Mouse (Mus musculus): Measurements from ENCODE around the gene Ap1s3. TPM values are rescaled to one million over a fixed set of nuclear protein-coding genes. Genes with fewer than 3 reads are reported as not detected.
"Not testable (repeated sequence)": the region's sequence is repeated elsewhere in the genome, so short reads cannot be mapped to it uniquely, and the experiment has no call there.

Gene Ap1s3
- polyA plus RNA-seq, 3 experiments from 2014 or later: 1.8 to 3.5 (median 3.0) TPM

DNA sequence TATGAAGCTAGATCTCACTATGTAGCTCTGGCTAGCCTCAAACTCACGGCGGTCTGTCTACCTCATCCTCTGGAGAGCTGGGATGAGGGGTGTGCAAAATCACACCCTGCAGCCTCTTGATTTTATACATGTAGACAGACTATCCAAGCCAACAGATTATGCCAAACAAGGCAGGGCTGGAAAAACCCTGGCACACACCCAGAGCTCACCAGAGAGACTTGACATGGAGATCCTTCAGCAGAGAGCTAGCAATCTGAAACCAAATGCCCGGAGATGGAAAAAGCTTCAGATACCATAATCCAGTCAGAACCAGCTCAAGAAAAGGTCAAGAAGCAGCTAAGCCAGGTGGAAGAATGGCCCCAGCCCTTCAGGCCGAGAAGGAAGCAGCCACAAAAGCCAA lies 6.9 kb downstream of the Ap1s3 start:
- ATAC-seq: no peak

DNA sequence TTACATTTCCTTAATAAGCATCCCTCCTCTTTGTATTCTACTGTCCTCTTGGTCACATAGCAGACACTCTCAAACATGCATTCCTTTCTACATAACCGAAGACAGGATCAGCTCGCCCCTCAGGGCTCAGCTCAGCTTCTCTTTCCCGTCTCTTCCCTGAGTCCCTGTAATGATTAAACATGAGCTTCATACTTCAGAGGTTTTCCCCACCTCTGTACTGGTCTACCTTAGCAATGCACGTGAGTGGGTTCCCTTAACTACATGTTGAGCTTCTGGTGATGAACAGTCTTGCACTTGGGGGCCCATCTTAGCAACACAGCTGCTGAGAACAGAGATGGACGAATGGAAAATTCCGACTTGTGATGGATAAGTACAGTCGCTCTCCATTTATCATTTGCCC lies 12.2 kb downstream of the Ap1s3 start:
- ATAC-seq: no peak

DNA sequence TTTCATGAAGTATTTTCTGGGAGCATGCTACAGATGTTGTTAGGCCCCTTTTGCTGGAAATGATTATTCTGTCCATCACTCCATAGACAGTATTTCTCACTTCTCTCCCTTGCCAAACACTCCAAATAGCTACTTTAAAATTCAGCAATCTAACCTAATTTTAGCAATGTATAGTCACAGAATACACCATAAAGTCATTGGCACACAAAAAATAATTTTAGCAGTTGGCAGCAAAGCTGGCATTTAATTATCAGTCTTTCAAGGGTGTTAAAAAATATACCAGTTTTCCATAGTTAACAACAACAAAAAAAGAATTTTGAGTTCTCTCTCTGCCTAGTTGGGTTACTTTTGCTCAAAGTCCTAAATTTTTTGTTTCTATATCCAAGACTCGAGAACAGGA lies 14.4 kb downstream of the Ap1s3 start:
- no peak for ATAC-seq

DNA sequence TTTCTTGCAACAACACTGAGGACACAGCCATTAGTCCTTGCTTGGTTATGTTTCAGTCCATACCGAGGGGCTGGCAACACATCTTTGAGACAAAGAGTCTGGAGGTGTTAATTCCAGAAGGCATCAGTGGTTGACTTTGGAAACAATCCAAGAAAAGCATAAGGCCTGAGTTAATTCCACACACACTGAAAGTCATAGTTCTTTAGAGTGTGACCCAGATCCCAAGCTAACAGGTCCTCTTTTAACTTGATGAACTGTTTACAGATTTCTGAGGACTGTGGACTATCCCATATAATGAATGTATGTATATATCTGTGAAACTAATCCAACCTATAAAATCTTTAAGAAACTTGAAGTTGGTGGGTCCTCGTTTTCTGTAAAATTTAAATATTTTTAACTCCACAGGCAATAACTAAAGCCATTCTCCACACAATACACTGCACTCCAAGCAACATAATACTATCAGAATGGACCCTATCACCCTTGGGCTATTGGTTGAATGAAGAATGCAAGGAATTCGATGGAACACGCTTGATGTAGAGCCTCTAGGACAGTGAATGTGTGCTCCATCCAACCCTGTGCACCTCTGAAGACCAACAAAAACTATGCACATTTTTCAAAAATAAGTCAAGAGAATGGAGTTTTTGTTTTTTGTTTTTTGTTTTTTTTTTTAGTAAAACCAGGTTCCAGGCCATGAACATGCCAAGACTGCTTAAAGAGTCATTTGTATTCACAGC lies 15.8 kb downstream of the Ap1s3 start:
- no peak for ATAC-seq

DNA sequence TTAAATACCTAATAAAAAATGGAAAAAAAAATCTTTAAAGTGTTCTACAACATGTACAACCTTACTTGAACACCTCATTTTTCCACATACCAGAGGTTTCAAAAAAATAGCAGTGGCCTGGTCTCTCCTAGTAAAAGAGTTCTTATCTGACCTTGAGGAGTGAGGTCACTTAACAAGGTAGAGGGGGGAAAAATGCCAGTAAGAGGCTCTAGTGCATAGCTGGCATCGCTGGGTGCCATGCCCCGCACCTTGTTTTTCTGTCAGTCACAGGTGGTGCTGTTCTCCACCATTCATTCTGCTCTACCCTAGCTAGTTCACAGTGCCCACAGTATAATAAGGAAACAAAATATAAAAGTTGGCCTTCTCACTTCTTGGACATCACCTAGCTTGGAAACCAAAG lies 16.8 kb downstream of the Ap1s3 start:
- no peak for ATAC-seq

DNA sequence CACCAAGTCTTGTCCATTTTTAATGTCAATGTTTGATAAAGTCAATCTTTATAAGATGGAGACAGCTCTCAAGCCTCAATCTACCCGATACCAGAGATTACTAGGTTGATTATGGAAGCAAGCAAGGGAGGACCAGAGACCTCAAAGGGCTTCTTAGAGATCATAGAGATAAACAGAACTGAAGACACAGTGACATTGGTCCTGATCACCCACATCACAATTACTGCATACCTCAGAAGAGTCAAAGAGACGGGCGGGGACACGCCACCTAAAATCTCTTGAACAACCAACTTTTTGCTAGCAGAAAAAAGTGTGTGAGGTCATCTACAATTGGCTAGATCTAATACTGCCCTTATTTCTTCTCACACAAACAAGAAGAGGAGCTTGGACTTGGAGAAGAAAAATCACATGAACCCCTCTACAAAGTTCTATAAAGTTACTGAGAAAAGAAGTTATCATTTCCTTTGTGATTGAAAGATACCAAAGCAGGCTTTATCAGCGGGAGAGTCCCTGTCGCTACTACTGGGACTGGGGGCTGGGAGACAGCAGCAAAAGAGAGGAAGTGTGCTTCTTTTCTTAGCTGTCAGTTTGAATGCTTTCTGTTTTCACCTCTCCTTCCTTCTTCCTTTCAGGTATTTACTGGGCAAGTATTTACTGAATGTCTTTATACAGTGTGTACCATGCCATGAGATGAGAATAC lies 28.2 kb downstream of the Ap1s3 start:
- ATAC-seq: peak; percentile 77

DNA sequence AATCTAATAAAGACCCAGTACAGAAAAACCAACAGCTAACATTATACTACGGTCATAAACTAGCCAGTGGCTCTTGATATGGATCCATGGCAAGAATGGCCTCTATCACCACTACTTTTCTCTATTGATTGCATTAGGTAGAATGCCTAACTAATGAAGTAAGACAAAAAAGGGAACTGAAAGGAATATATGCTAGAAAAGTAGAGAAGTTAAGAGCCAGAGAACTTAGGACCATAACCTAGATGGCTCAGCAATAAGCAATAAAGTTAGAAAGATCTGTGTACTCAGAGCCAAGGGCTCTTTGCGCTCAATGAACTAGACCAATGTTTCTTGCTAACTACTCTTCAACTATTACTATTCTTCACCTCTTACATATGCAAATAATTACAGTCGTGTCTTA lies 29.1 kb downstream of the Ap1s3 start:
- ATAC-seq: no peak

DNA sequence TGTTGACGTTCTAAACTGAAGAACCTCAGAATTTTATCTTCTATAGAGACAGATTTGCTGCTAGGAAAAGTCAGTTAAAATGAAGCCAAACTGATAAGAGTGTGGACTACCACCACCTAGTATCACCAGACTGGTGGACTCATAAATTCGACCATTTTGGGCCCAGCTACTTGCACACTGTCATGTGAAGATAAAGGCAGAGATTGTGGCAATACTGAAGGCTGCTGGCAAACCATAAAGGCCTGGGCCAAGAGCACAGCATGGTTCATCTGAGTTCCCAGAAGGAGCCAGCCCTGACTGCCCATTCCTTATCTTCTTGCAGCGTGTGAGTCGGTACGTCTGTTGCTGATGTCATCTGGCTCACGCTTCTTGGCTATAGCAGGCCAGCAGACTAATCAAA lies 30.4 kb downstream of the Ap1s3 start:
- ATAC-seq: no peak

DNA sequence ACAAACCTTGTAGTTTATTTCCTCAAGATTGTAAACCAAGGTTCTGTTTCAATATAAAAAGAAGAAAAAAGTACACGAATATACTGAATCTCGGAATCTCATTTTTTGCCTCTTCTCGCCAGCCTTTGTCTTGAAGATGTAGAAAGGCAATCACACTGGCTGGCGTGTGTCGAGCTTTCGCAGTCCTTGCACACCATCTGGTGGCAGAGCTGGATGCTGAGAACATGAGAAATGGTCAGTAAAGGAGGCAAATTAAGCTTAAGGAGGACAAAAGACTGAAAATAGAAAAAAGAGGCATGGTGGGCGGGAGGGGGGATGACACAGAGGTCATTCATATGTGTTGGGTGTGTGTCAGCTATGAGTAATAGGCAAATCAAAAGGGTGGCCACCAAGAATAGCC lies 31.6 kb downstream of the Ap1s3 start:
- ATAC-seq: no peak

DNA sequence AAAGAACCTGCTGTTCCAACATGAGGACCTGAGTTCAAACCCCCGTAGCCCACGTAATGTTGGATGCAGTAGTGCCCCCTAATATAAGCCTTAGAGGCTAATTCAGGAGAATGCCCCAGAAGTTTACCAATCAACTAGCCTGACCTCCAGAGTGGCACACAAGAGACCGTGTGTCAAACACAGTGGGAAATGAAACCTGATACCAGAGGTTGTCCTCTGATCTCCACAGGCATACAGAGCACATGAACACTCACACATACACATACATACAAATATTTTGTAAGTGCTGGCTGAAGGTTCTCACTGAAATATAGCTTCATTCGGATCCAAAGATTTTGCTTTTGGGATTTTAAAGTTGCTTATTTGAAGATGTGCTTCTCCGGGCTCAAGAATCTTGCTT lies 32.1 kb downstream of the Ap1s3 start:
- ATAC-seq: no peak

DNA sequence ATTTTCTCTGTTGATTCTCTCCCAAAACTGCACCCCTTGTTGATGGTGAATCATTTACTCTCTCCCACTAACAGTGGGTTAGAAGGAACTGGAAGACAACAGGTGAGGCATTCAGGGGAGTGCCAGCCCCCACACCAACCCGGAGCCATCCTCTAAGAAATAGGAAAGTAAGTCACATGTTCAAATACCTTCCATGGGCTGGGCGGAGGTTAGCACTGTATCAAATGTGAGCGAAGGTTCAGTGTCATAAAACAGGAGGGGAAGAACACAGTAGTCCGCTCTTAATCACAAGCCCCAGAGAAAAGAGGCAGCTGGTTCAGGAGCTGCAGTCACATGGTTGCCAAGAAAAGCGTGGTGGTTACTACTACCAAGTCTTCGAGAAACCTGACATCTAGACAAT lies 32.7 kb downstream of the Ap1s3 start:
- ATAC-seq: no peak

DNA sequence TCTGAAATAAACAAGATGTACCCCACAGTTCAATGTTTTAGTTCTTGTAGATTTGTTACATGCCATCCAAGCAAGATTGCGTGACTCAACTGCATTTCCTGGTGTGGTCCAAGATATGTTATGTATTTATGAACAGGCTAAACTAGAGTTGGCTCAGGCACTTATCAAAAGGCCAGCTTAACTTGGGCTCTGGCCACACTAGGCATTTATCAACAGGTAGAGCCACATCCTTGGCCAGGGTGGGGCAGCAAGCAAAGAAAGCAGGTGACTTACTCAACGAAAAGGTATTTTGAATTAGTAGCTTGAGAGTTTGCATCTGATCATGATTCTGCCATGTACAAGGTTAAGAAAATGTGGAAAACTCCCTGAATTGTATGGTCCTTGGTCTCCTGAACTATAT lies 34.0 kb downstream of the Ap1s3 start:
- no peak for ATAC-seq

DNA sequence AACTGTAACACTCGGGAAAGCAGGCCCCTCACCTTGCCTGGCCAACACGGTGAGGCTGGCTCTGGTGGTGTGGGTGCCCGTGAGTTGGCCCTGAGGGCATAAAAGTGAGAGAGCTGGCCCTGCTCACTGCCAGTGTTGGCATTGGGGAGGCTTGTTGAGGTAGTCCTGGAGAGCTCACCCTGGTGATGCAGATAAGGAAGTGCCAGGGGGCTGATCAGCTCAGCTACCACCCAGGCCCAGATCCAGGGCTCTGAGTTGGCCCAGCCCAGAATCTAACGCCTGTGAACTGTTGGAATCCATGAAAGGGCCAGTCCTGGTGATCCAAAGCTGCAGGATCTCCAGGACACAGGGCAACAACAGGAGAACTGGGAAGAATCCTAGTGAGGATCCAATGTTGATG lies 40.3 kb downstream of the Ap1s3 start:
- ATAC-seq: no peak

DNA sequence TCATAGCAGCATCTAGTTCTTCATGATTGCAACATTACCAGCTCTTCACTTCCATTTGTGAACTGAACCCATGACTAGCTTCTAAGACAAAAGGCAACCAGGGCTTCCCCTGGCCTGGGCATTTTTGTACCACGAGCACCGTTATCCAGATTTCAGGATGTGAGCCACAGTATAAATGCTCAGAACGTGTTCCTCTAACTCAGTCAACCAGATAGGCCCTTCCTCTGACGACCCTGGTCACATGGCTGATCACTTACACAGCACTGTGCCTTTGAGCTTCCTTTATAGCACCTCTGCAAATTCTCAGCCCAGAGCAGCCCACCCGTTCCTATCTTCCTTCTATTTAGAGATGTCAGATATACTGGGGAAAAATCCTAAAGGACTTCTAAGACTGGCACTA lies 42.0 kb downstream of the Ap1s3 start:
- ATAC-seq: no peak

DNA sequence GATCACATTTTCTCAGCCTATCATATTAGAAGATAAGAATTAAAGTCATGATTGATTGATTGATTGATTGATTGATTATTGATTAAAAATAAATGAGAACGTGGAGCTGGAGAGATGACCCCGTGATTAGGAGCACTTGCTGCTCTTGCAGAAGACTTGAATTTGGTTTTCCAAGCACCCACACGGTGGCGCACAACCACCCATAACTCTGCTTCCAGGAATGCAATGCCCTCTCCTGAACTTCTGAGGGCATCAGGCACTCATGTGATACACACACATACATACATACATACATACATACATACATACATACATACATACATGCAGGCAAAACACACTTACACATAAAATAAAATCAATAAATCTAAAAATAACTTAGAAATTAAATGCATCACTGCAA lies 45.6 kb downstream of the Ap1s3 start:
- ATAC-seq: no peak

DNA sequence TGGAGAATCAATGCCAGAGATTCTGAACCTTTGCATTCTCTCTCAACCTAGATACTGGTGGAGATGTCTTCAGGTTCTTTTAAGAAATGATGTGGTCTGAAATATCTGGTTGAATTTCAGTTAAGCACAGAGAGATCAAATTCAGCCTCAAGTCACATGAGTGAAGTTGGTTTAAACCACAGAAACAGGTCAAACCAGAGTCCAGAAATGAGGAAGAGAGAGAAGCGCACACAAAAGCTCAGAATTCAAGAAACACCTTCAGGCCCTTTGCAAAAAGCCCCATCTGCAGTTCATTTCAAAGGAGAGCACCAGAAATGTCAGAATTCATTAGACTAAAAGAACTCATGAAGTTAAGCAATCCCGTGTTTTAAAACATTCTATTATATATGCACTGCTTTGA lies 52.3 kb downstream of the Ap1s3 start:
- no peak for ATAC-seq

DNA sequence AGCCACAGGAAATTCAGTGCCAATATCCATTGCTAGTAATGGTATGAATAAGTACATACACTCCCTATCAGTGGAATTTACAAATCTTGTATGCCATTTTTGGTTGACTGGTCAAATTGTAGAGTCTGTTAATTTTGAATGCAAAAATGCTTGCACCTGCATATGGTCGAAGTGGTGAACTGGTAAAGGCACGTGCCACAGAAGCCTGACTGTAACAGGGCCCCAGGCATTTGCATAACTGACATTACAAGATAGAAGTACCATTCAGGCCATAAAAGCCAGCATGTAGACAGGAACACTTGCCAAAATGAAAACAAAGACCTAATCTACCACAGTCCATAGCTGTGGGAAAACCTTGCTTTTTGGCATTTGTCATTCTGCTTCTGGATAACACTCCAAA lies 55.3 kb downstream of the Ap1s3 start:
- no peak for ATAC-seq

DNA sequence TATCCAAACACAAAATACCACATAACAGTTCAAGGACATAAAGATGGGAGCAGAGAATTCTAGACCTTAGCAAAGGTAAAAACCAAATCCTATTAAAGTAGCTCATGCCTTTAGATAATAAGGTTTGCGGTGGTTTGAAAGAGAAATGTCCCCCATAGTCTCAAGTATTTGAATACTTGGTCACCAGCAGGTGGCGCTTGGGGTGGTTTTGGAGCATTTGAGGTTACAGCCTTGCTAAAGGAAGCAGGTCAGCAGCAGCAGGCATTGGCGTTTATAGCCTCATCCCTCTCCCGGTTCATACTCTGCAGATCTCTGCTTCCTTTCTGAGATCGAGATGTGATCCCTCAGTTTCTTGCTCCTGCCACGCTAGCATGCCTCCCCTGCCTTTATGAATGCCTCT lies 57.3 kb downstream of the Ap1s3 start:
- no peak for ATAC-seq

DNA sequence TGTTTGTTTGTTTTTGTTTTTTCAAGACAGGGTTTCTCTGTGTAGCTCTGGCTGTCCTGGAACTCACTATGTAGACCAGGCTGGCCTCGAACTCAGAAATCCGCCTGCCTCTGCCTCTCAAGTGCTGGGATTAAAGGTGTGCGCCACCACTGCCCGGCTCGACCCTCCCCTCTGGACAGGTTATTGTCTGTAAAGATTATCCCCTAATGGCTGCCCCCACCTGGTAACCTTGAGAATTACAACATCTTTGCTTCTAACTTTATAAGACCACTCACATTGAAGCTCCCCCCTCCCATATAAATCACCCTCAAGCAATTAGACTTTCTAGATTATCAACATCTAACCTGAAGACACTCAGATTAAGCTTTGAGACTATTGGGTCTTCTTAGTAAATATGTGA lies 60.5 kb downstream of the Ap1s3 start:
- ATAC-seq: peak; percentile 35

DNA sequence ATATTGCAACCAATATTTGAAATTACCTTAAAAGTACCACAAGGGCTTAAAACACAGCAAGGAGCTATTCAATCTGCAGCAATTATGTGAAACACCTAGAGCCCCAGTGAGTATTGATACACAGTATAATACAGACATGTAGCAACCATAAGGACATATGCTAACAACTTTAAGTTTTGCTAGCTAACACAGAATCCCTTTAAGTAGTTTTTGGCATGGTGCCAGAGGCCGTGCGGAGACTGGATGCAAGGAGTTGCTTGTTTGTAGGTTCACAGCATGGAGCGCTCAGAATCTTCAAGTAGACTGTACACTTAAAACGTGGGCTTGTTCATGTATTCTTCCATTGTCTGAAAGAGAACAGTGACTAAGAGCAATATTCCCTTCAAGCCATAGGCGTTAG lies 62.9 kb downstream of the Ap1s3 start:
- ATAC-seq: not testable (repeated sequence)

DNA sequence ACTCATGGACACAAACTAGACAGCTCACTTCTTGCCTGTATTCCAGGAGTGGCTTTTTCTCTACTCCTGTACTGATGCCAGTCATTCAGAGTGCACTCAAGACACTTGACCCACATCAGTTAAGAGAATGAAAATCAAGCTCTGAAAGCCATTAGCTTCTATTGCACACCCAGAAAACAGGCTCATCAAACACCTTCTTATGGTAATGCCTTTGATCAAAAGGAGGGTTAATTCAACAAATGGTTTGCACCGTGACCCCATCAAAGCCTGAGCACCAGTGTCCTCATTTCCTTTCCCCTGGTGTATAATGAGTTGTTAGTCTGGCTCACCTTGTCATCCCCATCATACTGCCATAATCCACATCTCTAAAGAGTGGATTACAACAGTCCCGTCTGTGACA lies 69.3 kb downstream of the Ap1s3 start:
- ATAC-seq: no peak

DNA sequence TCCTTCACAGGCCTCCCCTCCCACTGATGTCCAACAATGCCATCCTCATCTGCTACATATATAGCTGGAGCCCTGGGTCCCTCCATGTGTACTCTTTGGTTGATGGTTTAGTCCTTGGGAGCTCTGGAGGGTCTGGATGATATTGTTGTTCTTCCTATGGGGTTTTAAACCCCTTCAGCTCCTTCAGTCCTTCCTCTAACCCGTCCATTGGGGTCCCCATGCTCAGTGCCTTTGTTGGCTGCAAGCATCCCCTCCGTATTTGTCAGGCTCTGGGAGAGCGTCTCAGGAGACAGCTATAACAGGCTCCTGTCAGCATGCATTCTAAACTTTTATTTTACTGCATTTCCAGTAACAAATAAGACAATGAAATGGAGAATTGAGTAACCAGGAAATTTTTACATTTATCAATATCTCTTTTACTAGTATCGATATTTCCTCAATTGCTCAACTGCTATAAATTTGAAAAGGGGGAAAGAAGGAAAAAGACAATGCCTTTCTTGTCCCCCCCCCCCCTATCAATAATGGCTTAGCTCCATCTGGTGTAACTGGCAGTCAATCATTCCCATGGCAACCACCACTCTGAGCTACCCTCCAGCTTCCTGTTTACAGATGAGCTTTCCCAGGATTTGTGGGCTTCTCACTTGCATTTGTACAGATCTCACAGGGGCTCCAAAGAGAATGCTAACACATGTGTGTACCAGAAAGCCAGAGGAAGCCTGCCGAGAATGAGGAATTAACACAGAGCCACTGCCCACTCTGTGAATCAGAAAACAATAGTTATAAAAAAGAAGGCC lies 73.2 kb downstream of the Ap1s3 start:
- no peak for ATAC-seq

DNA sequence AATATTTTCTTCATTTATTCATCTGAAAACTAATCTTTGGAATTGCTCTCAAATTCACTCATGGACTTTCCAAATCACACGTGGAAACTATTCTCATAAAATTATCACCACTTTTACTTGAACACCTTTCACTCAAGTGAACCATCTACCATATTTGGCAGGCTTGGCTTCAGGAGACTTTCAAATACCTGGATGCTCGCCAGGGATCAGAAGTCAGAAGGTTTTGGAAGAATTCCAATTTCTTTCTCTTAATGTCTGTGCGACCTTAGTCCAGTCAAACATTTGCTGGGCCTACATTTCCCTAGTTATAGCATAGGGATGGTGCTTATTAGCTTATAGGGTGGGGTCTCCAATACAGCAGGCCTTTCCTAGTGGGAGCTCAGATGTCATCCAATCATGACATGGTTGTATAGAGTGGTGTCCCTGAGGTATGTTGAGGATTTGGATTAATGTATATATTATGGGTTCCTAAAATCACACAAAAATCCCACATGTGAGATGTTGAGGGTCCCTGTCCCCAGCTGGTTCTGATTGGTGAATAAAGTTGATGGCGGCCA lies 79.0 kb downstream of the Ap1s3 start:
- no peak for ATAC-seq

DNA sequence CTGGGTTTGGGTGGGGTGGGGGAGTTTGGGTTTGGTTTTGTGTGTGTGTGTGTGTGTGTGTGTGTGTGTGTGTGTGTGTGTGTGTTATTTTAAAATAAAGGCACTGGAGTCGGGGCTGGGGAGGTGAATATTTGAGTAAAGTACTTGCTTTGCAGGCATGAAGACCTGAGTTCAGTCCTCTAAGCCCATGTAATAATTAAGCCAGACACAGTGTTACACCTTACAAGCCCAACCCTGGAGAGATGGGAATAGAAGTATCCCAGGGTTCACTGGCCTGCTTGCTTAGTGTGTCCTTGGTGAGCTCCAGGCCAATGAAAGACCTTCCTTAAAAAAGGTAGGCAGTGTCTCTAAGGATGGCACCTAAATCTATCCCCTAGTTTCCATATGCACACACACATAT lies 80.7 kb downstream of the Ap1s3 start:
- no peak for ATAC-seq
